Mouse (Mus musculus) heart, postnatal 0 days (tissue): ENCODE measurements around the gene Ctdnep1. TPM values are rescaled to one million over a fixed set of nuclear protein-coding genes. Genes with fewer than 3 reads are reported as not detected.
"Not testable (repeated sequence)": the region's sequence is repeated elsewhere in the genome, so short reads cannot be mapped to it uniquely, and the experiment has no call there.

ENCODE experiments used
- ATAC-seq: fragments of 200-750 bp; cut with Nextera tagmentation; 2 replicates; pipeline ENCODE4 v1.8.0; 2017; ENCODE audit warnings: low read depth, moderate number of reproducible peaks, moderate library complexity; ENCODE audit not compliant: insufficient read depth
- DNase-seq: peaks from one replicate; pipeline ENCODE4 v3.0.0-alpha.2; 2016; ENCODE audit warnings: low spot score
- H3K27ac ChIP-seq: fragments of 300-500 bp; sonication (generic); 2 replicates; pipeline ENCODE4 v1.5.1; 2014; ENCODE audit warnings: low read depth, mild to moderate bottlenecking
- H3K27me3 ChIP-seq: fragments of 300-500 bp; sonication (generic); 2 replicates; pipeline ENCODE4 v1.6.1; 2014; ENCODE audit warnings: low read length, mixed read lengths; ENCODE audit not compliant: control insufficient read depth, insufficient read depth
- H3K36me3 ChIP-seq: fragments of 300-500 bp; sonication (generic); replicated peaks from 2 replicates; pipeline ENCODE4 v1.6.1; 2014; ENCODE audit warnings: low read length, mixed read lengths; ENCODE audit not compliant: control insufficient read depth, insufficient read depth
- H3K4me1 ChIP-seq: fragments of 300-500 bp; sonication (generic); 2 replicates; pipeline ENCODE4 v1.6.1; 2014; ENCODE audit warnings: antibody characterized with exemption; ENCODE audit not compliant: control insufficient read depth, insufficient read depth
- H3K4me2 ChIP-seq: fragments of 300-500 bp; sonication (generic); 2 replicates; pipeline ENCODE4 v1.6.1; 2014; ENCODE audit warnings: low read depth, mild to moderate bottlenecking, low read length, moderate library complexity
- H3K4me3 ChIP-seq: fragments of 300-500 bp; sonication (generic); 2 replicates; pipeline ENCODE4 v1.5.1; 2014; ENCODE audit warnings: low read depth, low read length
- H3K9ac ChIP-seq: fragments of 300-500 bp; sonication (generic); replicated peaks from 2 replicates; pipeline ENCODE4 v1.6.1; 2014; ENCODE audit warnings: low read depth, low read length, mixed read lengths
- H3K9me3 ChIP-seq: fragments of 300-500 bp; sonication (generic); replicated peaks from 2 replicates; pipeline ENCODE4 v1.6.1; 2016; ENCODE audit warnings: low read length; ENCODE audit not compliant: control insufficient read depth
- CTCF ChIP-seq: IDR thresholded peaks from 2 replicates; pipeline ENCODE4 v1.5.1; 2016; ENCODE audit warnings: antibody characterized with exemption, control low read depth, low read depth
- EP300 ChIP-seq: IDR thresholded peaks from 2 replicates; pipeline ENCODE4 v1.6.1; 2016; ENCODE audit warnings: antibody characterized with exemption, low read depth
- WGBS: fragments of 180-500 bp; shearing (Covaris S2); extraction: QIAGEN DNeasy Blood & Tissue Kit; methylation state at CpG from one replicate; pipeline ENCODE4 v1.1.7; 2014; 5-methylcytosine and 5-hydroxymethylcytosine counted together
- polyA plus RNA-seq: library from polyadenylated mRNA; unstranded; fragments of >200 nt; fragmentation: Nextera tagmentation; extraction: Ambion mirVana; gene quantifications from 2 replicates; pipeline ENCODE4 v1.2.1, GENCODE M21; 2015
- total RNA-seq: library from RNA; depleted of rRNA; stranded (reverse); fragments of >200 nt; gene quantifications from 2 replicates; pipeline ENCODE4 v1.2.3, GENCODE M21; 2014; ENCODE audit warnings: low replicate concordance

The Ctdnep1 gene
- total and polyA plus RNA-seq, 2 experiments from 2014 or later = 24.8 to 45.6 TPM

GRCm38 (mm10) chr11:69950807-69951459, 30.0 kb upstream of the Ctdnep1 start:
- Histone ChIP-seq H3K4me1 (peaks cover 7% of the 10 kb centered on the region), H3K27ac (no peak overlapping the region), H3K4me2 (no peak overlapping the region), H3K27me3 (no peaks in the 10 kb centered on the region), H3K9ac (no peak overlapping the region), H3K36me3 (peaks cover 2% of the 10 kb centered on the region; the same call in 1 of the 2 replicates), H3K9me3 (no peaks in the 10 kb centered on the region), H3K4me3 (no peak overlapping the region)
- no peak for DNase-seq
- no peak for ATAC-seq
- 44% methylated on average over 4 of the region's 4 CpGs for WGBS
- TF ChIP-seq EP300 = no peak
- peak; percentile 31 for TF ChIP-seq CTCF

GRCm38 (mm10) chr11:69952274-69952673, 28.7 kb upstream of the Ctdnep1 start:
- no peak for DNase-seq
- Histone ChIP-seq H3K4me3 (no peak overlapping the region), H3K9ac (no peak overlapping the region), H3K36me3 (no peaks in the 10 kb centered on the region), H3K27me3 (no peaks in the 10 kb centered on the region), H3K9me3 (no peaks in the 10 kb centered on the region), H3K4me1 (no peaks in the 10 kb centered on the region), H3K4me2 (no peak overlapping the region), H3K27ac (no peak overlapping the region)
- WGBS = 40% methylated on average over 1 of the region's 1 CpGs
- no peak for ATAC-seq
- TF ChIP-seq CTCF (0 out of 2 replicates have a peak, but pooled peaks have one; percentile 16), EP300 (no peak)

DNA sequence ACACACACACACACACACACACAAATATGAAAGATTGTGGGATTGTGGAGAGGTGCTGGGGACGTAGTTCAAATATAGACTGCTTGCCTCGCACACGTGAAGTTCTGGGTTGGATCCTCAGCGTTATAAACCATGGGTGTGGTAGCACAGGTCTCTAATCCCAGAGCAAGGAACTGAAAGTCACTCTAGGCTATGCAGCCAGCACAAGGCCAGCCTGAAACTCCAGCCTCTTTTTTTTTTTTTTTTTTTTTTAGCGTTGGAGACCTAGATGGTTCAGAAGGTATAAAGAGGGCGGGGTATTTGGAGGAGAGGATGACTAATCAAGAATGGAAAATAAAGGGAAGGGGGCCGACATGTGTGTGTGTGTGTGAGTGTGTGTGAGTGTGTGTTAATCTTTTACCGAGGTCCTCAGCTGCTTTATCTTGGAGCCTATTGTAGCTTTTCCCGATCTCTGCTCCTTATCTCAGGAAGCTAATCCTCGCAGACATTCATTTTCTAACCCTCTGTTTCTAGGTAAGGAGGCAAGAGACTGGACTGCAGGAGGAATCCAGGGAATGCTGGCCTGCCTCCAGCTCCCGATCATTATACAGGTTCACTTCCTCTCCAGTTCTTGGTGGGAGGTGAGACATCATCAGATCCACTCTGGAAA, 27.6 kb upstream of the Ctdnep1 start:
- Histone ChIP-seq H3K27ac (no peak overlapping the region), H3K4me1 (no peaks in the 10 kb centered on the region), H3K9me3 (no peaks in the 10 kb centered on the region), H3K9ac (no peak overlapping the region), H3K27me3 (no peaks in the 10 kb centered on the region), H3K36me3 (no peaks in the 10 kb centered on the region), H3K4me2 (no peak overlapping the region), H3K4me3 (no peak overlapping the region)
- DNase-seq = no peak
- no peak for ATAC-seq
- TF ChIP-seq CTCF (no peak), EP300 (no peak)
- WGBS = 29% methylated on average over 11 of the region's 11 CpGs

DNA sequence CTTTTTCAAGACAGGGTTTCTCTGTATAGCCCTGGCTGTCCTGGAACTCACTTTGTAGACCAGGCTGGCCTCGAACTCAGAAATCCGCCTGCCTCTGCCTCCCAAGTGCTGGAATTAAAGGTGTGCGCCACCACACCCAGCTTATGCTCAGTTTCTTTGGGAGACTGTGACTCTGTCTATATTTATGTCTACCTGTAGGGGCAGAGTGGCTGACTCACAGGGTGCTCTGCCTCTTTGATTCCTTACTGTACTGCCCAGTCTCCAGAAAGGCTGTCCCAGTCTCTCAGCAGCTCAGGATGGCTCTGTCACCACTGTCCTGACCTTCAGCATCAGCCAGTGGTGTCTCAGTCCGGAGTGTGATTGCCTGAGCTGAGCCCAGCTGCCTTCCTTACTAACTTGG, 25.3 kb upstream of the Ctdnep1 start:
- H3K27ac ChIP-seq, H3K9me3 ChIP-seq, H3K4me3 ChIP-seq, DNase-seq, ATAC-seq, H3K4me2 ChIP-seq, H3K9ac ChIP-seq, H3K27me3 ChIP-seq, H3K4me1 ChIP-seq, H3K36me3 ChIP-seq: not testable (repeated sequence)
- WGBS = 51% methylated on average over 3 of the region's 4 CpGs

- WGBS = 85% methylated on average over 1 of the region's 1 CpGs
- no peak for DNase-seq
- Histone ChIP-seq H3K27me3 (no peaks in the 10 kb centered on the region), H3K36me3 (no peaks in the 10 kb centered on the region), H3K27ac (no peak overlapping the region), H3K9ac (no peak overlapping the region), H3K4me2 (no peak overlapping the region), H3K4me3 (no peak overlapping the region), H3K4me1 (no peaks in the 10 kb centered on the region), H3K9me3 (no peaks in the 10 kb centered on the region)
- TF ChIP-seq CTCF (no peak), EP300 (no peak)
- ATAC-seq = no peak
Measured at GRCm38 (mm10) chr11:69956218-69956617, 24.7 kb upstream of the Ctdnep1 start.

GRCm38 (mm10) chr11:69960616-69961015, 20.3 kb upstream of the Ctdnep1 start:
- Histone ChIP-seq H3K9me3 (no peaks in the 10 kb centered on the region), H3K36me3 (no peaks in the 10 kb centered on the region), H3K4me2 (no peak overlapping the region), H3K4me1 (no peaks in the 10 kb centered on the region), H3K27ac (no peak overlapping the region), H3K4me3 (no peak overlapping the region), H3K27me3 (peaks cover 37% of the 10 kb centered on the region), H3K9ac (no peak overlapping the region)
- peak; percentile 25; the same call in 1 of the 2 replicates for TF ChIP-seq CTCF
- TF ChIP-seq EP300 = no peak
- 25% methylated on average over 5 of the region's 5 CpGs for WGBS
- DNase-seq (no peak), ATAC-seq (no peak)
